Mouse (Mus musculus): Measurements from ENCODE around the gene Ptprk.

GRCm38 (mm10) chr10:28485574-28485973, 411.0 kb downstream of the Ptprk start:
- TF ChIP-seq EP300 (IDR thresholded peaks at IDR 0.05; ENCODE audit: low read depth) (no peak), CTCF (IDR thresholded peaks at IDR 0.05; ENCODE audit: low read depth) (peak; percentile 76)
